In the genomic region with DNA sequence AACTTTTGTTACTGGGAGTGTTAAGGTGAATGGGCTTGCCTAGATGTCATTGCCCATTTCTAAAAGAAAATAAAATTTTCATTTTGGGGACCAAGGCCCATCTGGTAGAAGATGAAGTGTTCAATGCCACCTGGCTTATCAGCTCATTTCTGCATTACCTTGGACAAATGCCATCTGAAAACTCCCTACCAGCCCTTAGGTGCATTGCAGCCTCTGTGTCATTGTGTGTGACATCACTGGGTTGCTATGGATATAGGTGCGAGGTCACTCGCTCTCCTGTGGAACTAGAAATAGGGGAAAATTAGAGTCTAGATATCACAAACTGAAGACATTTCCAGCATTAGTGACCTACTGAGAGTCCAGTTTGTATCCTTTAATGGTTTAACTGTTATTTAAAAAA, we compare ENCODE assay signal across 9 mouse cellular contexts. TPM values are rescaled to one million over a fixed set of nuclear protein-coding genes. Genes with fewer than 3 reads are reported as not detected.
DNase-seq lines count a peak whose midpoint lies in the region; ATAC-seq and TF ChIP-seq lines count a peak whose summit lies in the region.
"Had no signal": no experiment of that assay in that cellular context is flagged by ENCODE, and none has a peak within 500 bp of the region (broad histone marks: within the 10 kb centered on the region; RNA-seq: fewer than 3 reads in every experiment).

No protein-coding gene starts in this region.

- H3K4me1 ChIP-seq in intestine, embryonic 14.5 days (replicated peaks; ENCODE audit: control insufficient read depth, insufficient read depth, low read length), result peaks cover 7% of the 10 kb centered on the region; the same call in 1 of the 2 replicates
- no peaks in the 10 kb centered on the region for H3K4me1 ChIP-seq in intestine, postnatal 0 days (replicated peaks; ENCODE audit: control insufficient read depth, insufficient read depth, low read length)
- H3K4me1 ChIP-seq in brown adipose tissue, adult 24 weeks (ENCODE audit: control insufficient read depth, insufficient read depth, insufficient read length, low read length), result peaks cover 6% of the 10 kb centered on the region
- H3K4me1 ChIP-seq in neural tube, embryonic 14.5 days (ENCODE audit: control insufficient read depth, insufficient read depth, low read length), result peaks cover 30% of the 10 kb centered on the region

- H3K9ac ChIP-seq in intestine, embryonic 14.5 days (ENCODE audit: low read length), result no peak overlapping the region
- no peak overlapping the region for H3K9ac ChIP-seq in intestine, postnatal 0 days (ENCODE audit: low read depth, low read length)
- peak overlapping the region; percentile 78 for H3K9ac ChIP-seq in neural tube, embryonic 14.5 days (replicated peaks; ENCODE audit: low read depth, low read length)

- no peaks in the 10 kb centered on the region for H3K27me3 ChIP-seq in intestine, embryonic 14.5 days (replicated peaks; ENCODE audit: control insufficient read depth, insufficient read depth, low read length)
- H3K27me3 ChIP-seq in intestine, postnatal 0 days (replicated peaks; ENCODE audit: control insufficient read depth, insufficient read depth, low read length), result no peaks in the 10 kb centered on the region
- no peaks in the 10 kb centered on the region for H3K27me3 ChIP-seq in neural tube, embryonic 14.5 days (ENCODE audit: control insufficient read depth, insufficient read depth, low read length)

- no peaks in the 10 kb centered on the region for H3K9me3 ChIP-seq in intestine, embryonic 14.5 days (ENCODE audit: control insufficient read depth, low read length)
- H3K9me3 ChIP-seq in intestine, postnatal 0 days (ENCODE audit: control insufficient read depth), result no peaks in the 10 kb centered on the region
- H3K9me3 ChIP-seq in neural tube, embryonic 14.5 days (ENCODE audit: control insufficient read depth, low read length), result no peaks in the 10 kb centered on the region

- TF ChIP-seq CTCF in intestine, postnatal 0 days (IDR thresholded peaks at IDR 0.05; ENCODE audit: low read depth), result no peak

- H3K4me2 ChIP-seq in intestine, embryonic 14.5 days (ENCODE audit: low read length), result peak overlapping the region; percentile 54
- H3K4me2 ChIP-seq in intestine, postnatal 0 days (replicated peaks; ENCODE audit: low read depth), result no peak overlapping the region
- peak overlapping the region; percentile 60 for H3K4me2 ChIP-seq in neural tube, embryonic 14.5 days (ENCODE audit: low read depth, low read length)

- no peak overlapping the region for H3K4me3 ChIP-seq in intestine, embryonic 14.5 days (ENCODE audit: low read depth, low read length)
- no peak overlapping the region for H3K4me3 ChIP-seq in intestine, postnatal 0 days (ENCODE audit: low read depth, low read length)
- H3K4me3 ChIP-seq in brown adipose tissue, adult 24 weeks (ENCODE audit: insufficient read depth, low read depth, low read length), result peak overlapping the region; percentile 47
- peak overlapping the region; percentile 65 for H3K4me3 ChIP-seq in neural tube, embryonic 14.5 days (ENCODE audit: low read depth, low read length)

- 84% methylated on average over 2 of the region's 2 CpGs for WGBS in intestine, embryonic 14.5 days
- 60% methylated on average over 2 of the region's 2 CpGs for WGBS in intestine, postnatal 0 days
- 57% methylated on average over 2 of the region's 2 CpGs for WGBS in neural tube, embryonic 14.5 days

- H3K36me3 ChIP-seq in intestine, embryonic 14.5 days (ENCODE audit: control insufficient read depth, insufficient read depth, low read length), result peaks cover 44% of the 10 kb centered on the region
- peaks cover 32% of the 10 kb centered on the region for H3K36me3 ChIP-seq in intestine, postnatal 0 days (ENCODE audit: control insufficient read depth, insufficient read depth)
- peaks cover 29% of the 10 kb centered on the region for H3K36me3 ChIP-seq in neural tube, embryonic 14.5 days (ENCODE audit: control insufficient read depth, insufficient read depth, low read length)

- DNase-seq in intestine, embryonic 14.5 days (ENCODE audit: low spot score), result no peak
- DNase-seq in induced T-regulatory cell, adult 2 months (ENCODE audit: low read depth), result peak; percentile 51
- DNase-seq in layer of hippocampus, adult 11-12 months (ENCODE audit: low spot score), result no peak
- no peak for DNase-seq in embryo, embryonic 10 days (ENCODE audit: low spot score)
- no peak for DNase-seq in adrenal gland, postnatal 4 days (ENCODE audit: low spot score in 2 of 2)

- H3K27ac ChIP-seq in intestine, embryonic 14.5 days (ENCODE audit: low read depth), result no peak overlapping the region
- no peak overlapping the region for H3K27ac ChIP-seq in intestine, postnatal 0 days (ENCODE audit: low read depth, low read length)
- H3K27ac ChIP-seq in brown adipose tissue, adult 24 weeks (replicated peaks; ENCODE audit: low read depth, low read length), result peak overlapping the region; percentile 44
- H3K27ac ChIP-seq in neural tube, embryonic 14.5 days (ENCODE audit: low read depth, low read length), result no peak overlapping the region

- ATAC-seq in intestine, embryonic 14.5 days (replicated peaks; ENCODE audit: low FRiP score, low TSS enrichment, low read depth), result no peak
- no peak for ATAC-seq in intestine, postnatal 0 days
- ATAC-seq in neural tube, embryonic 14.5 days (ENCODE audit: low read depth), result no peak

RNA-seq across cellular contexts. Expression of gene Ywhag, which starts 2.1 kb away (rescaled TPM):
- 93.3 and 95.7 TPM in 2 replicates for polyA plus RNA-seq in intestine, embryonic 14.5 days (2014; fragmentation: Nextera tagmentation; extraction: Ambion mirVana)
- polyA plus RNA-seq in intestine, postnatal 0 days (2015; fragmentation: Nextera tagmentation; extraction: Ambion mirVana), result 57.1 and 61.8 TPM in 2 replicates
- 499 and 545 TPM in 2 replicates for polyA plus RNA-seq in brown adipose tissue, adult 24 weeks (2012; ENCODE audit: insufficient read depth, insufficient read length, missing spikeins)
- polyA plus RNA-seq in neural tube, embryonic 14.5 days (2014; fragmentation: Nextera tagmentation; extraction: Ambion mirVana), result 419 and 431 TPM in 2 replicates
- 100 to 1,000 TPM; 285 to 303 TPM for total RNA-seq in adrenal gland, postnatal 4 days (2021)

RNA-seq across cellular contexts. Expression of gene Ssc4d, which starts 42.0 kb away (rescaled TPM):
- 2.1 and 2.9 TPM in 2 replicates for polyA plus RNA-seq in intestine, embryonic 14.5 days (2014; fragmentation: Nextera tagmentation; extraction: Ambion mirVana)
- polyA plus RNA-seq in intestine, postnatal 0 days (2015; fragmentation: Nextera tagmentation; extraction: Ambion mirVana), result 2.2 and 2.4 TPM in 2 replicates
- 2.9 and 6.7 TPM in 2 replicates for polyA plus RNA-seq in brown adipose tissue, adult 24 weeks (2012; ENCODE audit: insufficient read depth, insufficient read length, missing spikeins)
- polyA plus RNA-seq in neural tube, embryonic 14.5 days (2014; fragmentation: Nextera tagmentation; extraction: Ambion mirVana), result 1.0 and 1.4 TPM in 2 replicates
- 1 to 10 TPM; 6.7 to 8.1 TPM for total RNA-seq in adrenal gland, postnatal 4 days (2021)

RNA-seq across cellular contexts. Expression of gene Hspb1, which starts 44.6 kb away (rescaled TPM):
- 79.9 and 81.7 TPM in 2 replicates for polyA plus RNA-seq in intestine, embryonic 14.5 days (2014; fragmentation: Nextera tagmentation; extraction: Ambion mirVana)
- polyA plus RNA-seq in intestine, postnatal 0 days (2015; fragmentation: Nextera tagmentation; extraction: Ambion mirVana), result 107 and 120 TPM in 2 replicates
- 233 and 423 TPM in 2 replicates for polyA plus RNA-seq in brown adipose tissue, adult 24 weeks (2012; ENCODE audit: insufficient read depth, insufficient read length, missing spikeins)
- 7.8 and 11.4 TPM in 2 replicates for polyA plus RNA-seq in neural tube, embryonic 14.5 days (2014; fragmentation: Nextera tagmentation; extraction: Ambion mirVana)
- 10 to 100 TPM; 49.4 to 56.5 TPM for total RNA-seq in adrenal gland, postnatal 4 days (2021)

RNA-seq across cellular contexts. Expression of gene Zp3, which starts 47.5 kb away (rescaled TPM):
- not detected in 2 replicates for polyA plus RNA-seq in intestine, embryonic 14.5 days (2014; fragmentation: Nextera tagmentation; extraction: Ambion mirVana)
- not detected in 2 replicates for polyA plus RNA-seq in intestine, postnatal 0 days (2015; fragmentation: Nextera tagmentation; extraction: Ambion mirVana)
- not detected in 2 replicates for polyA plus RNA-seq in brown adipose tissue, adult 24 weeks (2012; ENCODE audit: insufficient read depth, insufficient read length, missing spikeins)
- polyA plus RNA-seq in neural tube, embryonic 14.5 days (2014; fragmentation: Nextera tagmentation; extraction: Ambion mirVana), result 0.29 TPM in 1 of 2 replicates, not detected in the other
- under 1 TPM in 1 of 2 experiments, not detected in 1; 0.45 TPM for total RNA-seq in adrenal gland, postnatal 4 days (2021)
- total RNA-seq: left cerebral cortex, postnatal 14 days had no signal

Comparison
In these comparisons a context has a peak if more than half of its experiments do, and no peak if none do; other contexts are left out.
1. H3K4me3 ChIP-seq: peak in brown adipose tissue, adult 24 weeks (single experiment) and neural tube, embryonic 14.5 days (single experiment); none in intestine, embryonic 14.5 days (single experiment) and intestine, postnatal 0 days (single experiment).